Mouse (Mus musculus): Measurements from ENCODE around the gene Tomm6. TPM values are rescaled to one million over a fixed set of nuclear protein-coding genes. Genes with fewer than 3 reads are reported as not detected.
A peak's percentile ranks its signal among the peaks of the same experiment; 100 is the strongest.

The Tomm6 gene
- total RNA-seq, 2 experiments from 2014 or later: 125 TPM

GRCm38 (mm10) chr17:47708972-47709371 is 20.8 kb upstream of the Tomm6 start:
- intact Hi-C loops (cut with DNase I): no loop called here
- Histone ChIP-seq H3K27ac (no peak overlapping the region), H3K4me3 (no peak overlapping the region)
- TF ChIP-seq CTCF (IDR thresholded peaks at IDR 0.05): no peak
- DNase-seq: no peak

- intact Hi-C loops (cut with DNase I): no loop called here
- Histone ChIP-seq H3K4me3 (no peak overlapping the region), H3K27ac (no peak overlapping the region)
- no peak for DNase-seq
- TF ChIP-seq CTCF (IDR thresholded peaks at IDR 0.05): no peak
These were observed 19.8 kb upstream of the Tomm6 start for GRCm38 (mm10) chr17:47707961-47708360.

DNA sequence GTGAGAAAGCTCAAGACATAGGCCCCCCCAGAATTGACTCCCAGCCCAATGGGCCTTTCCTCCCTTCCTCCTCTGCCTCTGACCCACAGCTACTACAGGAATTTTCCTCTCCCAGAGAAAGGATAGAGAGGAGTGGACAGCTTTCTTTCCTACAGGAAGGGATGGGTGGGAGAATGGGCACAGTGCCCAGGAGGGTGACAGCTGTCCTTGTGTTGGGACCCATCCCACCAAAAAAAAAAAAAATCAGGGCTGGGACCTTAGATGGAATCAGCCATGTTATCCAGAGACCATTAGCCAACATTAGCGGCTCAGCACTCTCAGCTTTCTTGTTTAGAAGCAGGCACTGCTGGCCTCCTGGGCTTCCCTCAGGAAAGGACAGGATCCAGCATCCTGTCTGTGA is 18.0 kb upstream of the Tomm6 start:
- intact Hi-C loops (cut with DNase I): no loop called here
- DNase-seq: no peak
- TF ChIP-seq CTCF (IDR thresholded peaks at IDR 0.05): no peak
- no peak overlapping the region for H3K27ac ChIP-seq
- no peak overlapping the region for H3K4me3 ChIP-seq

- intact Hi-C loops (cut with DNase I): no loop called here
- no peak overlapping the region for H3K27ac ChIP-seq
- peak; percentile 39; the same call in 1 of the 2 replicates for TF ChIP-seq CTCF (IDR thresholded peaks at IDR 0.05)
These were observed 16.5 kb upstream of the Tomm6 start for GRCm38 (mm10) chr17:47704692-47705091.

DNA sequence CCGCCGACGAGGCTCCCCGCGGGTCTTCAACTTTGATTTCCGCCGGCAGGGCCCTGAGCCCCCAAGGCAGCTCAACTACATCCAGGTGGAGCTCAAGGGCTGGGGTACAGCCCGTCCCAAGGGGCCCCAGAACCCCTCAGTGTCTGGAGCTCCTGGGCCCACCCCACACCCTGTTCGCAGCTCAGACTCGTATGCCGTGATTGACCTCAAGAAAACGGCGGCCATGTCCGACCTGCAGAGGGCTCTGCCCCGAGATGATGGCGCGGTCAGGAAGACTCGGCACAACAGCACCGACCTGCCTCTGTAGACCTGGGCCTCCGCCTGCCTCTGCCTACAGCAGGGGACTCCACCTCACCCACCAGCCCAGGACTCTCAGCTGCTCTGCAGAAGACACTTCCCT is 15.4 kb upstream of the Tomm6 start:
- Histone ChIP-seq H3K27ac (no peak overlapping the region), H3K4me3 (no peak overlapping the region)
- DNase-seq: no peak
- intact Hi-C loops (cut with DNase I): no loop called here
- TF ChIP-seq CTCF (IDR thresholded peaks at IDR 0.05): no peak

More at GRCm38 (mm10) chr17:47704692-47705091, 16.5 kb upstream of the Tomm6 start:
- no peak for DNase-seq
- H3K4me3 ChIP-seq: no peak overlapping the region

- no peak overlapping the region for H3K4me3 ChIP-seq
- TF ChIP-seq CTCF (IDR thresholded peaks at IDR 0.05): no peak
- intact Hi-C loops (cut with DNase I): no loop called here
- no peak for DNase-seq
- H3K27ac ChIP-seq: no peak overlapping the region
These were observed 14.6 kb upstream of the Tomm6 start for GRCm38 (mm10) chr17:47702548-47703345.

GRCm38 (mm10) chr17:47701793-47702192 is 13.6 kb upstream of the Tomm6 start:
- Histone ChIP-seq H3K27ac (no peak overlapping the region), H3K4me3 (no peak overlapping the region)
- intact Hi-C loops (cut with DNase I): no loop called here
- no peak for DNase-seq
- no peak for TF ChIP-seq CTCF (IDR thresholded peaks at IDR 0.05)

- DNase-seq: no peak
- no peak for TF ChIP-seq CTCF (IDR thresholded peaks at IDR 0.05)
- intact Hi-C loops (cut with DNase I): loop anchor here (10.0 kb wide), 1 partner anchor 334 kb away; the partner anchor contains the start of gene Mrps10
- no peak overlapping the region for H3K4me3 ChIP-seq
- no peak overlapping the region for H3K27ac ChIP-seq
These were observed 10.9 kb upstream of the Tomm6 start for GRCm38 (mm10) chr17:47699055-47699454.

DNA sequence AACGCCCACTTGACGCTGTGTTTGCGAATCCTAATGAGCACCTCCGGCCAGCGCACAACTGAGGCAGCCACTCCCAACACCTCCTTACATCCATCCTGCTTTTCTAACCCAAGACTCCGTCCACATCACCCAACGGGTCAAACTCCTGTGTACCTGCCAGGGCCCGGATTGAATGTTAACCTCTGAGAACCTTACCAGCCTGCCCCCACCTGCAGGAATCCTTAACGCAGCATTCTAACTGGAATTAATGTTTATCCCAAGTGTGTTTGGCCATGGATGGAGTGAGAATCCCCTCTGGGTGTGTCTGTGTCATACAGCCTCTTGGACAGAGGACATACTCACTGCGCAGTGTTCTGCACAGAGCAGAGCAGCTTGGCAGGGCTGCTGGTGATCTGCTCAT is 10.0 kb upstream of the Tomm6 start:
- no peak for TF ChIP-seq CTCF (IDR thresholded peaks at IDR 0.05)
- Histone ChIP-seq H3K4me3 (no peak overlapping the region), H3K27ac (no peak overlapping the region)
- no peak for DNase-seq
- intact Hi-C loops (cut with DNase I): loop anchor here (10.0 kb wide), 1 partner anchor 333 kb away; the partner anchor contains the start of gene Mrps10

DNA sequence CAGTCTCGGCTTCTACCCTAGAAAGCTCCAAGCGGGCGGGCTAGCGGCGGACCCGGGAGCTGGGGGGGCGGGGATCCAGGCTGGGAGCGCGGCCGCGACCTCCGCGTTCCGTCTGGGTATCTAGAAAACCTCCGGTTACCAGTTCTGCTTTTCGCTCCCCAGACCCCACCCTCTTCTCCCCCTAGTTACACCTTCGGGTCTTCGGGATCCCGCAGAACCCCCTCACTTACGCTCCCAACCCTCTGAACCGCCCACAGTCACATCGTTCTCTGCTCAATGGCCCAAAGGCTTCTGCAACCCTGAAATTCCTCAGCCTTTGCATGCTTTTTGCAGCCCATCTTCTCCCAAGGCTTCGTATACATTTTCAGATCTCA is 7.1 kb upstream of the Tomm6 start:
- no peak for DNase-seq
- intact Hi-C loops (cut with DNase I): loop anchor here (10.0 kb wide), 1 partner anchor 331 kb away; the partner anchor contains the start of gene Mrps10
- Histone ChIP-seq H3K4me3 (peak overlapping the region; percentile 89), H3K27ac (peak overlapping the region; percentile 88)
- TF ChIP-seq CTCF (IDR thresholded peaks at IDR 0.05): no peak

- DNase-seq: peak; percentile 99
- intact Hi-C loops (cut with DNase I): loop anchor here (5.0 to 10.0 kb wide), 2 partner anchors 187 to 330 kb away; partner anchors contain the start of genes Ccnd3 and Mrps10
- peak within 1 kb of the TSS; percentile 89 for H3K4me3 ChIP-seq
- H3K27ac ChIP-seq: peak within 1 kb of the TSS; percentile 88
- TF ChIP-seq CTCF (IDR thresholded peaks at IDR 0.05): peak; percentile 80
These were observed 6.5 kb upstream of the Tomm6 start, which contains the start of gene Prickle4 for GRCm38 (mm10) chr17:47694503-47695336. Gene Prickle4, minus strand, starts transcription at chr17:47694736.

GRCm38 (mm10) chr17:47694442-47694502 is 6.1 kb upstream of the Tomm6 start, which contains the start of gene Gm21981:
Gene Gm21981, minus strand, starts transcription at chr17:47694455.
- TF ChIP-seq CTCF (IDR thresholded peaks at IDR 0.05): no peak
- Histone ChIP-seq H3K4me3 (peak within 1 kb of the TSS; percentile 89), H3K27ac (peak within 1 kb of the TSS; percentile 88)
- intact Hi-C loops (cut with DNase I): loop anchor here (5.0 to 10.0 kb wide), 2 partner anchors 187 to 329 kb away; partner anchors contain the start of genes Ccnd3 and Mrps10
- DNase-seq: no peak

All from gastrocnemius, adult 2 months (tissue).